Mouse (Mus musculus): ENCODE measurements around the gene Psmb6. TPM values are rescaled to one million over a fixed set of nuclear protein-coding genes. Genes with fewer than 3 reads are reported as not detected.

Gene Psmb6
- total RNA-seq (2021), result 100 to 1,000 TPM; 184 to 189 TPM
- long read RNA-seq, experiment 1, transcript Psmb6-201 (6 exons, 798 nt), result major isoform, 187 of 206 reads
- long read RNA-seq, experiment 1, transcript Psmb6-202 (2 exons, 674 nt), result minor isoform, 8 of 206 reads
- long read RNA-seq, experiment 1, partial matches to known transcripts, result 5 of 206 reads
- long read RNA-seq, experiment 1, other reads (novel, unspliced or antisense), result 6 of 206 reads
- long read RNA-seq, experiment 2, transcript Psmb6-202 (2 exons, 674 nt), result minor isoform, 27 of 195 reads
- long read RNA-seq, experiment 2, transcript Psmb6-201 (6 exons, 798 nt), result major isoform, 162 of 195 reads
- long read RNA-seq, experiment 2, partial matches to known transcripts, result 3 of 195 reads
- long read RNA-seq, experiment 2, other reads (novel, unspliced or antisense), result 3 of 195 reads

DNA sequence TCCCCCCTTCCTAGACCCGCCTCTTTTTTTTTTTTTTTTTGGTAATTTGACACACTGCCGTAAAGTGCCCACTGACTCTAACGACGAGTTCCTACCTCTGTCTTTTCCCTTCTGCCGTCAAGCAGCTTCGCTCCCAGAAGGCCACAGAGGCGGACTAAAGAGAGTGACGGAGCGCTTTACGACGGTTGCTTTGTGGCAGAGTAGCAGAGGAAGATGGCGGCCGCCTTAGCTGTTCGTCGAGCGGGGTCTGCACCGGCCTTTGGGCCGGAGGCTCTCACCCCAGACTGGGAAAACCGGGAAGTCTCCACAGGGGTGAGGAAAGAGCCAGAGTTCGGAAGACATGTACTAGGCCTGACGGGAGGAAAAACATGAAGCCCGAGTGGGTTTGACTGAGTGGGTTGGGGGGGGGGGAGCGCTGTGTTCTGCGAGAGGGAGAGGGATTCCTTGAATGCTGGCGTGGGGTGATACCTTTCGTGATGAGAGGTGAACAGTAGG is at the start of gene Psmb6:
Gene Psmb6 (plus strand): TSS at position 184 of the 495 bp plus-strand sequence.
- DNase-seq (ENCODE audit: low spot score in 2 of 2), result peak; percentile 92

DNA sequence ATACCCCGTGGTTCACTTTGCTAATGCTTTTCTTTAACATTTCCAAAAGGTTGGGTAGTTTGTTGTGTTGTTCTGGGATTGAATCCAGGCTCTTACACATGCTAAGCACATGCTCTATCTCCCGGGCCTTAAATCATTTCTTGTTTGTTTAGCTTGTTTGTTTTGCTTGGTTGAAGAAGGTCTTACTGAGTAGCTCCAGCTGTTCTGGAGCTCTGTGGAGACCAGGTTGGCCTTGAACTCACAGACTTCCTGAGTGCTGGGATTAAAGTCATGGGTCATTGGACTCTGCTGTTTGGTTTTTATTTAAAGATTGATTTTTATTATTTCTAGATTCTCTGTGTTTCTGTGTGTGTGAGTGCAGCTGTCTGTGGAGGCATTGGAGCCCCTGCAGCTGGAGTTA is 39.7 kb upstream of the Psmb6 start:
- no peak for DNase-seq (ENCODE audit: low spot score in 2 of 2)

DNA sequence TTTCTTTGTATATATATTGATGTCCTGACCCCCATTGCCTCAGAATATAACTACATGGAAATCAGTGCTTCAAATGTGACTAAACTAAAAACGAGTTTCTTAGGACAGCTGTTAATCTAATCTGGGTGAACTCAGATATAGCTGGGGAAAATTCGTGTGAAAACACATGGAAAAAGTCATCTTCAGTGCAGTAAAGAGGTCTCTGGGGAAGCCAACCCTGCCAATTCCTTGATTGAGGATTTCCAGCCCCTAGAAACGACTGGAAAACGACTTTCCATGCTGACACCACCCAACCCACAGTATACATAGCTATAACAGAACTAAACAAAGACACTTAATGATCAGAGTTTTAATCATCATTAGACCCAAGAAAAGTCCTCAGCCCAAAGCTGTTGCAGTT is 37.4 kb upstream of the Psmb6 start:
- no peak for DNase-seq (ENCODE audit: low spot score in 2 of 2)

DNA sequence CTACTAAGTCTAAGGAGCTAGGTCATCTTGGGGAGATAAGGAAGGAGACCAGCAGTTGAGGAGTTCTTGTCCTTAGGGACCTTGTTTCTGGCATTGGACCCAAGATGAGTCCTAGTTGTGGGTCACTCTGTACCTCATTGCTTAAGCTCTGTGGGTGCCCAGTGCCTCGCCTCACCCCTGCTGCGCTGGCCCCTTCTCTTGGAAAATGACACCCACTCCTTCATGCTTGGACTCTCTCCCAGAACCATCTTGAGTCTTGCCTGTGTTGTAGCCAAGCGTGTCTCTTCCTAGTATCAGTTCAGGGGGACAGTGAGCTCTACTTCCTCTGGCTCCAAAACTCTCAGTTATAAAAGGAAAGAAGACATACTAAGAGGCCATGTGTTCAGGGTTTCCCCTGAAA is 36.0 kb upstream of the Psmb6 start:
- peak in 1 of 2 experiments; percentile 16 for DNase-seq (ENCODE audit: low spot score in 2 of 2)

DNA sequence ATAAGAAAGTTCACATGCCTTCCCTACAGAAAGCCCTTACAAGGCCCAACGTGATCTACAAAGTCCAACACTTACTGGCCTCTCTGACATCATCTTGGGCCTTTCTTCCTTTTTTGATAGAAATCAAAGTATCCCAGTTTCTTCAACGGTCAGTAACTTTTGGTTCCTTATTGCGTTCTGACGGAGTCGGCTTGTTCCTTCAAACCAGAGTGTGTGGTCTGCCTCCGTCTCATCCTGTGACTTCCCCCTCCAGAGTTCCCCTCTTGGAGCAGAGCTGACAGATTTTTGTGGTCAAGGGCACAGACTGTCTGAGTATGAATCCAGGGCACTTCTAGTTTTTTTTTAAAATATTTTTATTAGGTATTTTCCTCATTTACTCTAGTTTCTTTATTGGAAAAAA is 35.5 kb upstream of the Psmb6 start:
- DNase-seq (ENCODE audit: low spot score in 2 of 2), result no peak

DNA sequence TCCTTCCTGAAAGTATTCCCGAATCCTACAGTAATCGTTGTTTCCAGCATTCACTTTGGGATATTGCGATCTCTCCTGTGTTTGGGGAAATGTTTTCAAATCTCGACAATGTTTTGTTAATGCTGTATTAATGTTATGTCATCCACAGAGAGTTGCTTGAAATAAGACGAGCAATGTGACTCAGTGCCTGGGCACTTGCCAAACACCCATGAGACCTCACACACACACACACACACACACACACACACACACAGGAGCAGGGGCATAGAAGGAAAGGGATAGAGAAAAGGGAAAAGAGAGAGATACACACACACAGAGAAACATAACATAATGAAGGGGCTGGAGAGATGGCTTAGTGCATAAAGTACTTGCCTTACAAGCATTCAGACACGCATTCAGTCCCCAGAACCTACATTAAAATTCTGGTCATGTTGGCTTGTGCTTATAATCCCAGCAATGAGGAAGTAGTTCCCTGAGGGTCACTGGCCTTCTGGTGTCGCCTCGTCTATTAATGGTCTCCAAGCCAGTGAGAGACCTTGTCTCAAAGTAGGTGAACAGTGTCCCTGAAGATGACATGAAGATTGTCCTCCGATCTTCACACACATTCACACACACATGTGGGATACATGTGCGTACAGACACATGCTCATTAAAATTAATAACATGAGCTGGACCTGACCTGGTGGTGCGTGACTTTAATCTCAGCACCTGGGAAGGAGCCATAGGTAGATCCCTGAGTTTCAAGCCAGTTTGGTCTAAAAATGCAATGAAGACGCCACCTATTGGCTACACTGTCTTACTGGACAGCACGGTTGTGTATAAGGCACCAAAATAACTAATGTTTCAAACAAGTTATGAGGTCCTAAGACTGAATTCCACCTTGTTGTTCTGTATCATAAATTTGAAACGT is 25.3 kb upstream of the Psmb6 start:
- no peak for DNase-seq (ENCODE audit: low spot score in 2 of 2)

- no peak for DNase-seq (ENCODE audit: low spot score in 2 of 2)
These were observed 24.7 kb upstream of the Psmb6 start for GRCm38 (mm10) chr11:70500476-70500812.

- no peak for DNase-seq (ENCODE audit: low spot score in 2 of 2)
These were observed 23.1 kb upstream of the Psmb6 start for GRCm38 (mm10) chr11:70502018-70502417.

DNA sequence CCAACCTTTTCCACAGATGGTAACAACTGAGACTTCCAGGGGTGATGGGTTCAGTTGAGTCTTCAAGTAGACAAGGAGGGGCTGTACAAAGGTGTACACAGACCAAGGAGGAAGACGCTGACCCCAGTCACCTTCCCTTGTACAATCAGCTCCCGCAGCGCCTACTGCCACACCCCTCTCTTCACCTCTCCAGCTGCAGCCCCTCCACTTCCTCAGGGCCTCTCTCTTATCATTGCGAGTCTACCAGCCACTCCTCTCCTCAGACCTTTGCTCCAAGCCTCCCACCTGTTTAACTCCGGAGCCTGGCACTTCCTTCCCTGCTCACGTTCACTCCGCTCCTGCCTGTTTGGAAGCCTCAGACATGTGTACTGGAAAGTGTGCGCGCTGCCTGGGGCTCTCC is 20.2 kb upstream of the Psmb6 start, which contains the start of gene Tm4sf5:
Gene Tm4sf5 (plus strand): TSS at position 275 of the 400 bp plus-strand sequence.
- DNase-seq (ENCODE audit: low spot score in 2 of 2), result no peak

DNA sequence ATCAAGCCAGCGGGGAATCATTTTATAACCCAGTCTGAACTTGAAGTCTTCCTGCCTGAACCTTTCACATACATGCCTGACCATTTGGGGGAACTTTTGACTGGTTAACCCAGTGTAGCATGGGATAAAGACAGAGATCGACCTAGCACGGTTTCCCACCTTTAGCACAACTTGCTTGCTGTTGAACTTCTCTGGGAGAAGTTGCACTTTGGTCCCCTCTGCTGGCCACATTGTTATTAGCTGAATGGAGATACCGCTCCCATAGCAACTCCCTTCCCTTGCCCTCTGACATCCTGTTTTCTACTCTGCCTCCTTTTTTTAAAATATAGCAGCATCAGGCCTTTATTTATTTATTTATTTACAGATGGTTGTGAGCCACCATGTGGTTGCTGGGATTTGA is 18.8 kb upstream of the Psmb6 start:
- peak; percentile 35 to 38 for DNase-seq (ENCODE audit: low spot score in 2 of 2)

- no peak for DNase-seq (ENCODE audit: low spot score in 2 of 2)
These were observed 18.1 kb upstream of the Psmb6 start for GRCm38 (mm10) chr11:70506962-70507515.

GRCm38 (mm10) chr11:70509753-70510564 is 15.2 kb upstream of the Psmb6 start:
- DNase-seq (ENCODE audit: low spot score in 2 of 2), result peak; percentile 33 to 46

DNA sequence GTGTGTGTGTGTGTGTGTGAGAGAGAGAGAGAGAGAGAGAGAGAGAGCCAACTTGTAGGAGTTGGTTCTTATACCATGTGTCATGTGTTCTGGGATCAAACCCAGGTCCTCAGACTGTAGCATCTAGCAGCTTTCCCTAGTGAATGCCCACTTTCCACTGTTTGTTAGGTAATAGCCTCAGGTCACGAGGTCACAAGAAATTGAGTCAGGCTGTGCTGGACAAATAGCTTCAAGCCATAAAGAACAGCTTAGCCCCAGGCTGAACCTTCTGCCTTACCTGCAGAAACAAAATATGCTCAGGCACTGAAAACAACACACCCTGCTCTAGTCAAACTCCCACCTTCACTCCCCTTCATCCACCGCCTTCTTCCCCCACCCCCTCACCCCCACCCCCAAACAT is 13.9 kb upstream of the Psmb6 start:
- DNase-seq (ENCODE audit: low spot score in 2 of 2), result no peak

DNA sequence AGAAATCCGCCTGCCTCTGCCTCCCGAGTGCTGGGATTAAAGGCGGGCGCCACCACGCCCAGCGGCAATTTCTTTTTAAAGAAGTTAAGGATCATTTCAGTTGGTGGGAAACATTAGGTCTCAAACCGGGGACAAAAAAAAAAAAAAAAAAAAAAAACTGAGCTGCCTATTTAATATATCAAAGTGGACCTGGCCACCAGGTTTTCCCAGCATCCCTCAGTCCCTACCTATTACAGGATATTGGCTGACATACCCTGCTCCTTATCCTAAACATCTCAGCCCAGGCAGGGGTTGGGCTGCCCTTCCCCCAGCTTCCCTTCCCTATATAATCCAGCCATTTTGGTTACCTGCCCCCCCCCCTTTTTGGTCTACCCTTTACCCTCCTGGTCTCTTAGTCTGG is 13.3 kb upstream of the Psmb6 start:
- DNase-seq (ENCODE audit: low spot score in 2 of 2), result no peak

GRCm38 (mm10) chr11:70512709-70513342 is 12.3 kb upstream of the Psmb6 start:
- DNase-seq (ENCODE audit: low spot score in 2 of 2), result no peak

GRCm38 (mm10) chr11:70513520-70513919 is 11.6 kb upstream of the Psmb6 start:
- DNase-seq (ENCODE audit: low spot score in 2 of 2), result no peak

- no peak for DNase-seq (ENCODE audit: low spot score in 2 of 2)
These were observed 10.9 kb upstream of the Psmb6 start, which contains the start of gene Vmo1 for GRCm38 (mm10) chr11:70514288-70514687. TSS of gene Vmo1 (minus strand) at chr11:70514616.

DNA sequence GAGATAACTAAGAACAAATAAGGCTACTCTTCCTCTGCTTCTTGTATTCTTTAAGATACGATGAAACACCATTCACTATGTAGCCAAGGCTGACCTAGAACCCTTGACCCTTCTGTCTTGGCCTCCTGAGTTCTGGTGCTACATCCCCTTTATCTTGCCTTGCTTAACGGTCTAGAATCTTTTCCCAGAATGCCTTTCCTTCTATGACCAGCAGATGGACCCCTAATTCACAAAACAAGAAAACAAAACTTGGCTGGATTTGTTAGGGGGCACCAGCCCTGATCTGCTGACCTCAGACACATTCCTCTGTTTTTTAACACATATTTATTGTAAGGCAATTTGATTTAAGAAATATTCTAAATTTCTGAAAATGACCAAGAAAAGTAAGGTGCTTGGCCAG is 8.8 kb upstream of the Psmb6 start:
- DNase-seq (ENCODE audit: low spot score in 2 of 2), result peak in 1 of 2 experiments; percentile 15

DNA sequence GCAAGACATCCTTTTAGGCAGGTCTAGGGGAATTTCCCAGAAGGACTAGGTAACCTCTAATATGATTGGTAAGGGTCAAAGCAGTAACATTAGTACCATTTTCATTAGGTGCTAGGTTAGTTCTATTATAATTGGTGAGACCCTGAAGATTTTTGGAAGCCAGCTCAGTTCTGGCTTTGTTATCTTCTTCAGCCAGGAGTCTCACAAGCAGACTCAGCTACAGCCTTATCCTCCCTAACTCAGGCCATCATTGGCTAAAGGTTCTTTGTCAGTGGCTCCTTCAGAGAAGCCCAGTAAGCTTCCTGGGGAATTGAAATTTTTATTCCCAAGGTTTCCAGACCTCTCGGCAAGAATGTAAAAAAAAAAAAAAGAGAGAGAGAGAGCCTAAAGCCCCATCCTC is 6.7 kb upstream of the Psmb6 start:
- DNase-seq (ENCODE audit: low spot score in 2 of 2), result no peak

DNA sequence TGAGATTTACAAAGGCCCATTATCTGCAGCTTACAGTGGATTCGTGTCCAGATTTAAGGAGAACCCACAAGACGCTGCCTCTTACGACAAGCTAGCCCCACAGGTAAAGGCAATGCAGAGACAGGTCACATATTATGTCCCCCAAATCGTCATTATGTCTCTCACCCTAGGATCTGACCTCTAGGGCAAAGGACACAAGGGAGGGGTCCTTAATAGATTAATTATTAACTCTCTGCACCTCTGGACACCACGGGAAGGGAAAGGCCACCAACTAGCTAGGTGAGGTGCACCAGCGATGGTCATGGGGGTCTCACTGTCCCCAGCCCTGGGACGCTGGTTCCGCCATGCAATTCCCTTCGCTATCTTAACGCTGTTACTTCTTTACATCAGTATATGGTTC is 6.2 kb upstream of the Psmb6 start, which contains the start of gene Gltpd2:
Gene Gltpd2 (plus strand): TSS at position 274 of the 400 bp plus-strand sequence.
- DNase-seq (ENCODE audit: low spot score in 2 of 2), result no peak
